Mouse (Mus musculus): ENCODE measurements around the gene Larp1. TPM values are rescaled to one million over a fixed set of nuclear protein-coding genes. Genes with fewer than 3 reads are reported as not detected.

Gene Larp1
- 17.5 and 23.7 TPM in 2 replicates for polyA plus RNA-seq (2016; fragmentation: Nextera tagmentation; extraction: Ambion mirVana)

GRCm38 (mm10) chr11:58009051-58009515, at the start of gene Larp1:
Larp1 (plus strand) TSS chr11:58009064.
- Histone ChIP-seq H3K4me2 (replicated peaks) (peak within 1 kb of the TSS; percentile 88), H3K27me3 (no peaks in the 10 kb centered on the region), H3K9me3 (no peaks in the 10 kb centered on the region), H3K36me3 (no peaks in the 10 kb centered on the region), H3K9ac (peak within 1 kb of the TSS; percentile 95), H3K27ac (peak within 1 kb of the TSS; percentile 88), H3K4me3 (peak within 1 kb of the TSS; percentile 96), H3K4me1 (peaks cover 13% of the 10 kb centered on the region)
- ATAC-seq (ENCODE audit: insufficient number of reproducible peaks, insufficient read depth, low FRiP score, low TSS enrichment) = peak; percentile 31; the same call in 1 of the 2 replicates
- under 1% methylated on average over 74 of the region's 84 CpGs for WGBS

- Histone ChIP-seq H3K36me3 (no peaks in the 10 kb centered on the region), H3K4me3 (no peak overlapping the region), H3K9me3 (no peaks in the 10 kb centered on the region), H3K9ac (no peak overlapping the region), H3K27ac (no peak overlapping the region), H3K27me3 (no peaks in the 10 kb centered on the region), H3K4me1 (no peaks in the 10 kb centered on the region), H3K4me2 (replicated peaks) (no peak overlapping the region)
- WGBS = 70% methylated on average over 2 of the region's 2 CpGs
- no peak for ATAC-seq (ENCODE audit: insufficient number of reproducible peaks, insufficient read depth, low FRiP score, low TSS enrichment)
Observed at GRCm38 (mm10) chr11:57959924-57960323, 48.9 kb upstream of the Larp1 start.

GRCm38 (mm10) chr11:57962382-57963285, 46.2 kb upstream of the Larp1 start:
- peak overlapping the region; percentile 73 for H3K9ac ChIP-seq
- peak overlapping the region; percentile 76 for H3K27ac ChIP-seq
- peak; percentile 95 for ATAC-seq (ENCODE audit: insufficient number of reproducible peaks, insufficient read depth, low FRiP score, low TSS enrichment)
- H3K27me3 ChIP-seq = no peaks in the 10 kb centered on the region
- H3K9me3 ChIP-seq = no peaks in the 10 kb centered on the region
- H3K36me3 ChIP-seq = no peaks in the 10 kb centered on the region
- H3K4me2 ChIP-seq (replicated peaks) = peak overlapping the region; percentile 76
- WGBS = under 1% methylated on average over 40 of the region's 40 CpGs
- H3K4me1 ChIP-seq = no peaks in the 10 kb centered on the region
- H3K4me3 ChIP-seq = peak overlapping the region; percentile 48

GRCm38 (mm10) chr11:57963291-57963870, 45.5 kb upstream of the Larp1 start:
- Histone ChIP-seq H3K36me3 (no peaks in the 10 kb centered on the region), H3K4me1 (no peaks in the 10 kb centered on the region), H3K27me3 (no peaks in the 10 kb centered on the region), H3K27ac (no peak overlapping the region), H3K9me3 (no peaks in the 10 kb centered on the region), H3K9ac (no peak overlapping the region), H3K4me3 (peak overlapping the region; percentile 48), H3K4me2 (replicated peaks) (peak overlapping the region; percentile 76)
- WGBS = 34% methylated on average over 9 of the region's 9 CpGs
- no peak for ATAC-seq (ENCODE audit: insufficient number of reproducible peaks, insufficient read depth, low FRiP score, low TSS enrichment)

- WGBS = 68% methylated on average over 7 of the region's 7 CpGs
- Histone ChIP-seq H3K4me3 (no peak overlapping the region), H3K27ac (no peak overlapping the region), H3K36me3 (no peaks in the 10 kb centered on the region), H3K9ac (no peak overlapping the region), H3K27me3 (no peaks in the 10 kb centered on the region), H3K4me1 (peaks cover 10% of the 10 kb centered on the region), H3K9me3 (no peaks in the 10 kb centered on the region), H3K4me2 (replicated peaks) (no peak overlapping the region)
- no peak for ATAC-seq (ENCODE audit: insufficient number of reproducible peaks, insufficient read depth, low FRiP score, low TSS enrichment)
Observed at GRCm38 (mm10) chr11:57966630-57967029, 42.2 kb upstream of the Larp1 start.

- no peaks in the 10 kb centered on the region for H3K36me3 ChIP-seq
- H3K27ac ChIP-seq = no peak overlapping the region
- peaks cover 10% of the 10 kb centered on the region for H3K4me1 ChIP-seq
- H3K4me3 ChIP-seq = no peak overlapping the region
- H3K4me2 ChIP-seq (replicated peaks) = no peak overlapping the region
- ATAC-seq (ENCODE audit: insufficient number of reproducible peaks, insufficient read depth, low FRiP score, low TSS enrichment) = no peak
- H3K9me3 ChIP-seq = no peaks in the 10 kb centered on the region
- no peaks in the 10 kb centered on the region for H3K27me3 ChIP-seq
- 88% methylated on average over 5 of the region's 5 CpGs for WGBS
- no peak overlapping the region for H3K9ac ChIP-seq
Observed at GRCm38 (mm10) chr11:57968301-57968700, 40.6 kb upstream of the Larp1 start.

- no peak for ATAC-seq (ENCODE audit: insufficient number of reproducible peaks, insufficient read depth, low FRiP score, low TSS enrichment)
- no peak overlapping the region for H3K27ac ChIP-seq
- no peak overlapping the region for H3K4me3 ChIP-seq
- H3K9ac ChIP-seq = no peak overlapping the region
- H3K27me3 ChIP-seq = no peaks in the 10 kb centered on the region
- H3K9me3 ChIP-seq = no peaks in the 10 kb centered on the region
- no peaks in the 10 kb centered on the region for H3K36me3 ChIP-seq
- H3K4me1 ChIP-seq = peaks cover 10% of the 10 kb centered on the region
- H3K4me2 ChIP-seq (replicated peaks) = no peak overlapping the region
- WGBS = 16% methylated on average over 5 of the region's 5 CpGs
Observed at GRCm38 (mm10) chr11:57970541-57970940, 38.3 kb upstream of the Larp1 start.

GRCm38 (mm10) chr11:57973001-57973912, 35.6 kb upstream of the Larp1 start:
- ATAC-seq (ENCODE audit: insufficient number of reproducible peaks, insufficient read depth, low FRiP score, low TSS enrichment) = no peak
- Histone ChIP-seq H3K4me3 (no peak overlapping the region), H3K4me1 (peaks cover 10% of the 10 kb centered on the region), H3K27ac (no peak overlapping the region), H3K4me2 (replicated peaks) (no peak overlapping the region), H3K36me3 (no peaks in the 10 kb centered on the region), H3K9me3 (no peaks in the 10 kb centered on the region), H3K27me3 (no peaks in the 10 kb centered on the region), H3K9ac (no peak overlapping the region)
- WGBS = 66% methylated on average over 13 of the region's 13 CpGs

GRCm38 (mm10) chr11:57973913-57974234, 35.0 kb upstream of the Larp1 start:
- 70% methylated on average over 9 of the region's 9 CpGs for WGBS
- H3K9me3 ChIP-seq = no peaks in the 10 kb centered on the region
- no peak for ATAC-seq (ENCODE audit: insufficient number of reproducible peaks, insufficient read depth, low FRiP score, low TSS enrichment)

GRCm38 (mm10) chr11:57975876-57976275, 33.0 kb upstream of the Larp1 start:
- Histone ChIP-seq H3K27ac (no peak overlapping the region), H3K4me1 (peaks cover 4% of the 10 kb centered on the region), H3K4me2 (replicated peaks) (no peak overlapping the region), H3K9me3 (no peaks in the 10 kb centered on the region), H3K4me3 (no peak overlapping the region), H3K9ac (no peak overlapping the region), H3K27me3 (no peaks in the 10 kb centered on the region), H3K36me3 (no peaks in the 10 kb centered on the region)
- no peak for ATAC-seq (ENCODE audit: insufficient number of reproducible peaks, insufficient read depth, low FRiP score, low TSS enrichment)

More at GRCm38 (mm10) chr11:57973913-57974234, 35.0 kb upstream of the Larp1 start:
- no peak overlapping the region for H3K9ac ChIP-seq
- H3K4me1 ChIP-seq = peaks cover 10% of the 10 kb centered on the region
- H3K4me3 ChIP-seq = no peak overlapping the region
- no peak overlapping the region for H3K27ac ChIP-seq
- H3K4me2 ChIP-seq (replicated peaks) = no peak overlapping the region
- no peaks in the 10 kb centered on the region for H3K27me3 ChIP-seq
- H3K36me3 ChIP-seq = no peaks in the 10 kb centered on the region

GRCm38 (mm10) chr11:57977681-57978080, 31.2 kb upstream of the Larp1 start:
- 76% methylated on average over 1 of the region's 1 CpGs for WGBS
- Histone ChIP-seq H3K27ac (no peak overlapping the region), H3K4me3 (no peak overlapping the region), H3K4me1 (no peaks in the 10 kb centered on the region), H3K27me3 (no peaks in the 10 kb centered on the region), H3K9ac (no peak overlapping the region), H3K4me2 (replicated peaks) (no peak overlapping the region), H3K36me3 (no peaks in the 10 kb centered on the region), H3K9me3 (no peaks in the 10 kb centered on the region)
- no peak for ATAC-seq (ENCODE audit: insufficient number of reproducible peaks, insufficient read depth, low FRiP score, low TSS enrichment)
